Mouse (Mus musculus) stomach, postnatal 0 days (tissue): ENCODE results near the gene Zc2hc1b. TPM values are rescaled to one million over a fixed set of nuclear protein-coding genes. Genes with fewer than 3 reads are reported as not detected.

ENCODE experiments used
- ATAC-seq: fragments of 200-750 bp; cut with Nextera tagmentation; 2 replicates; pipeline ENCODE4 v1.8.0; 2017; ENCODE audit not compliant: low FRiP score, low TSS enrichment
- DNase-seq: peaks from one replicate; pipeline ENCODE4 v3.0.0-alpha.2; 2016; ENCODE audit warnings: low spot score
- H3K27ac ChIP-seq: fragments of 300-500 bp; sonication (generic); replicated peaks from 2 replicates; pipeline ENCODE4 v1.5.1; 2014; ENCODE audit warnings: mild to moderate bottlenecking, control low read depth
- H3K27me3 ChIP-seq: fragments of 300-500 bp; sonication (generic); 2 replicates; pipeline ENCODE4 v1.6.1; 2014; ENCODE audit warnings: low read length; ENCODE audit not compliant: control insufficient read depth, insufficient read depth
- H3K36me3 ChIP-seq: fragments of 300-500 bp; sonication (generic); 2 replicates; pipeline ENCODE4 v1.6.1; 2014; ENCODE audit warnings: low read length, mixed read lengths; ENCODE audit not compliant: control insufficient read depth, insufficient read depth
- H3K4me1 ChIP-seq: fragments of 300-500 bp; sonication (generic); replicated peaks from 2 replicates; pipeline ENCODE4 v1.6.1; 2014; ENCODE audit warnings: antibody characterized with exemption; ENCODE audit not compliant: control insufficient read depth, insufficient read depth
- H3K4me2 ChIP-seq: fragments of 300-500 bp; sonication (generic); replicated peaks from 2 replicates; pipeline ENCODE4 v1.6.1; 2014; ENCODE audit warnings: low read depth, mild to moderate bottlenecking, control low read depth, moderate library complexity
- H3K4me3 ChIP-seq: fragments of 300-500 bp; sonication (generic); 2 replicates; pipeline ENCODE4 v1.5.1; 2014; ENCODE audit warnings: low read depth, low read length, control low read depth
- H3K9ac ChIP-seq: fragments of 300-500 bp; sonication (generic); 2 replicates; pipeline ENCODE4 v1.6.1; 2014; ENCODE audit warnings: mild to moderate bottlenecking, low read length, control low read depth, mixed read lengths
- H3K9me3 ChIP-seq: fragments of 300-500 bp; sonication (generic); 2 replicates; pipeline ENCODE4 v1.6.1; 2016; ENCODE audit warnings: low read length; ENCODE audit not compliant: control insufficient read depth
- CTCF ChIP-seq: IDR thresholded peaks from 2 replicates; pipeline ENCODE4 v1.5.1; 2016; ENCODE audit warnings: antibody characterized with exemption, low read depth, mild to moderate bottlenecking, moderate library complexity
- EP300 ChIP-seq: optimal IDR thresholded peaks from 2 replicates; pipeline ENCODE3; 2016; ENCODE audit warnings: antibody characterized with exemption
- WGBS: fragments of 180-500 bp; shearing (Covaris S2); extraction: QIAGEN DNeasy Blood & Tissue Kit; methylation state at CpG from one replicate; pipeline ENCODE4 v1.1.7; 2014; 5-methylcytosine and 5-hydroxymethylcytosine counted together
- polyA plus RNA-seq: library from polyadenylated mRNA; unstranded; fragments of >200 nt; fragmentation: Nextera tagmentation; extraction: Ambion mirVana; gene quantifications from 2 replicates; pipeline ENCODE4 v1.2.1, GENCODE M21; 2015

The Zc2hc1b gene
- polyA plus RNA-seq, 1 experiment from 2014 or later: not detected

- H3K27me3 ChIP-seq: no peaks in the 10 kb centered on the region
- H3K4me3 ChIP-seq: no peak overlapping the region
- H3K4me2 ChIP-seq: no peak overlapping the region
- DNase-seq: no peak
- no peak for ATAC-seq
- peaks cover 9% of the 10 kb centered on the region for H3K36me3 ChIP-seq
- TF ChIP-seq CTCF (no peak), EP300 (no peak)
- H3K4me1 ChIP-seq: no peaks in the 10 kb centered on the region
- H3K9ac ChIP-seq: no peak overlapping the region
- no peak overlapping the region for H3K27ac ChIP-seq
- 84% methylated on average over 7 of the region's 7 CpGs for WGBS
- no peaks in the 10 kb centered on the region for H3K9me3 ChIP-seq
Observed at GRCm38 (mm10) chr10:13127946-13128345, 49.9 kb downstream of the Zc2hc1b start.

GRCm38 (mm10) chr10:13127335-13127734, 50.5 kb downstream of the Zc2hc1b start:
- TF ChIP-seq CTCF (peak; percentile 64), EP300 (no peak)
- no peak overlapping the region for H3K27ac ChIP-seq
- WGBS: 78% methylated on average over 13 of the region's 13 CpGs
- DNase-seq (peak; percentile 43), ATAC-seq (no peak)
- H3K27me3 ChIP-seq: no peaks in the 10 kb centered on the region
- H3K4me1 ChIP-seq: no peaks in the 10 kb centered on the region
- no peak overlapping the region for H3K4me3 ChIP-seq
- no peak overlapping the region for H3K9ac ChIP-seq
- no peak overlapping the region for H3K4me2 ChIP-seq
- H3K36me3 ChIP-seq: peaks cover 9% of the 10 kb centered on the region
- H3K9me3 ChIP-seq: no peaks in the 10 kb centered on the region

- H3K4me1 ChIP-seq: no peaks in the 10 kb centered on the region
Observed at GRCm38 (mm10) chr10:13125811-13126210, 52.0 kb downstream of the Zc2hc1b start.

GRCm38 (mm10) chr10:13119300-13119699, 58.5 kb downstream of the Zc2hc1b start:
- TF ChIP-seq EP300 (no peak), CTCF (no peak)
- Histone ChIP-seq H3K9me3 (no peaks in the 10 kb centered on the region), H3K27me3 (no peaks in the 10 kb centered on the region), H3K4me1 (peaks cover 4% of the 10 kb centered on the region), H3K4me2 (no peak overlapping the region), H3K4me3 (no peak overlapping the region), H3K36me3 (no peaks in the 10 kb centered on the region), H3K27ac (no peak overlapping the region), H3K9ac (no peak overlapping the region)
- WGBS: 67% methylated on average over 2 of the region's 2 CpGs
- DNase-seq (no peak), ATAC-seq (no peak)

More at GRCm38 (mm10) chr10:13125811-13126210, 52.0 kb downstream of the Zc2hc1b start:
- WGBS: 58% methylated on average over 3 of the region's 3 CpGs
- H3K9me3 ChIP-seq: no peaks in the 10 kb centered on the region
- H3K4me3 ChIP-seq: no peak overlapping the region
- no peak overlapping the region for H3K9ac ChIP-seq
- DNase-seq (no peak), ATAC-seq (no peak)
- no peak for TF ChIP-seq EP300
- no peak for TF ChIP-seq CTCF
- no peaks in the 10 kb centered on the region for H3K27me3 ChIP-seq
- H3K4me2 ChIP-seq: no peak overlapping the region
- H3K36me3 ChIP-seq: peaks cover 9% of the 10 kb centered on the region
- no peak overlapping the region for H3K27ac ChIP-seq

- TF ChIP-seq CTCF: no peak
- no peak for TF ChIP-seq EP300
- H3K4me1 ChIP-seq: peaks cover 4% of the 10 kb centered on the region
- no peak overlapping the region for H3K4me2 ChIP-seq
- H3K27ac ChIP-seq: no peak overlapping the region; the same call in 1 of the 2 replicates
- DNase-seq: no peak
- no peaks in the 10 kb centered on the region for H3K36me3 ChIP-seq
- ATAC-seq: no peak
- H3K9ac ChIP-seq: no peak overlapping the region
- 60% methylated on average over 5 of the region's 5 CpGs for WGBS
- no peaks in the 10 kb centered on the region for H3K9me3 ChIP-seq
- no peak overlapping the region for H3K4me3 ChIP-seq
- H3K27me3 ChIP-seq: no peaks in the 10 kb centered on the region
Observed at GRCm38 (mm10) chr10:13118770-13119102, 59.1 kb downstream of the Zc2hc1b start.

GRCm38 (mm10) chr10:13118024-13118769, 59.6 kb downstream of the Zc2hc1b start:
- no peaks in the 10 kb centered on the region for H3K27me3 ChIP-seq
- H3K9me3 ChIP-seq: no peaks in the 10 kb centered on the region
- no peak overlapping the region for H3K4me3 ChIP-seq
- TF ChIP-seq EP300 (no peak), CTCF (no peak)
- no peaks in the 10 kb centered on the region for H3K36me3 ChIP-seq
- DNase-seq (no peak), ATAC-seq (no peak)
- H3K9ac ChIP-seq: no peak overlapping the region
- H3K27ac ChIP-seq: peak overlapping the region; percentile 46
- peaks cover 4% of the 10 kb centered on the region for H3K4me1 ChIP-seq
- 65% methylated on average over 7 of the region's 7 CpGs for WGBS
- H3K4me2 ChIP-seq: no peak overlapping the region
